Mouse (Mus musculus) B cell, adult 67 days (primary cell): ENCODE data around the gene 2410002F23Rik. TPM values are rescaled to one million over a fixed set of nuclear protein-coding genes. Genes with fewer than 3 reads are reported as not detected.

ENCODE experiments used
- total RNA-seq, 2 experiments: library from RNA; stranded (reverse); gene quantifications; 4 replicates each; pipeline ENCODE4 v1.2.4; 2023

2410002F23Rik gene
- total RNA-seq, result 100 to 1,000 TPM; 154 to 171 TPM

GRCm38 (mm10) chr7:44246055-44246983, at the start of gene 2410002F23Rik, which contains the start of gene 1700028J19Rik:
Gene 2410002F23Rik (plus strand): TSS chr7:44246722.
Gene 1700028J19Rik (minus strand): TSS chr7:44246695.

GRCm38 (mm10) chr7:44197891-44198290, 48.6 kb upstream of the 2410002F23Rik start, which contains the start of gene Klk1b3:
Gene Klk1b3 (plus strand): TSS chr7:44198191.

DNA sequence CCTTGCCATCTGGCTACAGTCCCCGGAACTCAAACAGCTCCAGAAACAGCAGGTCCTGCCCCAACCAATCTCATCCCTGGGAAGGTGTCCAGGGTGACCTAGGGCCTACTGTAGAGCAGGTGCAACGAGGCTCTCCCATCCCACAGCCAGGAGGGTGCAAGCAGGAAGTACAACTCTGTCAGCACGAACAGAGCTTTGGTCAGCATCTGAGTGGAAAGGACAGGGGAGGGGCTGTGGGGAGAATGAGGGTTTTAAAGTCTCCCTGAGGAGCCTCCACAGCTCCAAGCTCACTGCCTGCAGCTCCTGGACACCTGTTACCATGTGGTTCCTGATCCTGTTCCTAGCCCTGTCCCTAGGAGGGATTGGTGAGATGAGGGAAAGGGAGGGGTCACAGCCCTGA, 39.4 kb upstream of the 2410002F23Rik start, which contains the start of gene Klk1b4:
Gene Klk1b4 (plus strand): TSS at position 301 of the 400 bp plus-strand sequence.

GRCm38 (mm10) chr7:44215645-44216044, 30.9 kb upstream of the 2410002F23Rik start, which contains the start of gene Klk1b5:
Gene Klk1b5 (plus strand): TSS chr7:44215945.

DNA sequence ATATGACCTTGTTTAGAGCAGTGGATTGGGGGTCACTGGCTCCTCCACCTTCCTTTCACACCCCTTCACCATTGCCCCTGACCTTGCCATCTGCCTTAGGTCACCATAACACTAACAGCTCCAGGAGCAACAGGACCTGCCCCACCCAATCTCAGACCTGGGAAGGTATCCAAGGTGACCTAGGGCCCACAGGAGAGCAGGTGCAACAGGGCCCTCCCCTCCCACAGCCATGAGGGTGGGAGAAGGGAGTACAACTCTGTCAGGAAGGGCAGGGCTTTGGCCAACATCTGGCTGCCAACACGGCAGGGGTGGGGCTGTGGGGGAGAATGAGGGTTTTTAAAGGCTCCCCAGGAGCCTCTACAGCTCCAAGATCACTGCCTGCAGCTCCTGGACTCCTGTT, 21.4 kb upstream of the 2410002F23Rik start, which contains the start of gene Klk1:
Gene Klk1 (plus strand): TSS at position 285 of the 400 bp plus-strand sequence.

DNA sequence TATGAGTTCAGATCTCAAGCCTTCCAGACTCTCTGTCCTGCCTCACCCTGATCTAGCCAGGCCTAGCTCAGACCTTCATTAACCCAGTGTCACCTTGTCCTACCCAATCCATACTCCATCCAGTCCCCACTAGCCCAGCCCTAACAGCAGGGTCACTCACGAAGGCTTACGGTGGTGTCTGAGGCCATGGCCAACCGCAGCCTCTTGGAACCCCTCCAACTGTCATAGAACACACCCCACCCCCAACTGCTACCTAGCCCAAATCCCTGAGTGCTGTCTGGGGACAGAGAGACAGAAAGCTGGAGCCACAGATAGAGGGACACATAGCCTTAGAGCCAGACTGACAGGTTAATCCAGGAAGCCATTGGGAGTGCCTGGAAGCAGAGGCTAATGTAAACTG, 10.6 kb upstream of the 2410002F23Rik start, which contains the start of gene Gm36864:
Gene Gm36864 (plus strand): TSS at position 269 of the 400 bp plus-strand sequence.

DNA sequence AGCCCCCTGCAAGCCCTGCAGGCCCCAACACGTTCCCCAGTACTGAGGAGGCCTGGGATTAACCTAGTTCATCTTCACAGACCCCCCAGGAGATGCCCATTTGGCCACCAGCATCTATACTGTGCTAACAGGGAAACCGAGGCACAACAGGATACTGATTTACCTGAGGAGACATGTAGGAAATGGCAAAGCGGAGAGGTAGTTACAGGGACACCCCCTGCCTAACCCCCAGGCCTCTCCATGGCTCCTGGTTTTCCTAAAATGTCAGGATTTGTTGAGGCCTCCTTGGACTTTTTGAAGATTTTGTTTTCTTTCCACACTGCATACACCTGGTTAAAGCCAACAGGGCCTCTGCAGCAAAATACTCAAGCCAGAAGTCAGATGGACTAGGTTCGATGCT, 10.8 kb downstream of the 2410002F23Rik start, which contains the start of gene Acp4:
Gene Acp4 (minus strand): TSS at position 101 of the 400 bp plus-strand sequence.

DNA sequence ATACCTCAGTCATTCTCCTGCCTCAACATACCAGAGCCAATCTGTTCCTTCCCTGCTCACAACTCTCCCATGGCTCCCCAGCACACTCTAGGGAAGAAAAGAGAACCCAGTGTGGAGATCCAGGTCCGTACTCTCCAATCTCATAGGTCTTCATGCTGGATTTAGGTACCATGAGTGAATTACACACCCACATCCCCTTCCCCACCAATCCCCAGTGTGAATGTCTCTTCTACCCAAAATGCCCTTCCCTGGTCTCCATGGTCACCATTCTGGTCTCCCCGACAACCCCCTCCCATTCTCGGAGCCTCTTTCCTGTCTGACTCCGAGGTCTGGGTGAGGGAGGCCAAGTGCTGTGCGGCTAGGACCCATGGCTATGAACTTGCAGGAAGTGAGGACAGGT, 14.6 kb downstream of the 2410002F23Rik start, which contains the start of gene Gm15517:
Gene Gm15517 (plus strand): TSS at position 301 of the 400 bp plus-strand sequence.

Other genes with a start within 250 kb of the 2410002F23Rik start
- not detected for gene Klk1b26, start 234.6 kb upstream of the 2410002F23Rik start, total RNA-seq
- gene Klk1b27, start 194.4 kb upstream of the 2410002F23Rik start, total RNA-seq, result not detected
- not detected for gene Klk1b21, start 144.4 kb upstream of the 2410002F23Rik start, total RNA-seq
- gene Klk1b22, start 134.0 kb upstream of the 2410002F23Rik start, total RNA-seq, result not detected
- not detected for gene Klk1b16, start 110.0 kb upstream of the 2410002F23Rik start, total RNA-seq
- not detected for gene Klk1b24, start 58.5 kb upstream of the 2410002F23Rik start, total RNA-seq
- not detected for gene Klk1b3, start 48.5 kb upstream of the 2410002F23Rik start, total RNA-seq
- gene Klk1b4, start 39.3 kb upstream of the 2410002F23Rik start, total RNA-seq, result not detected
- not detected for gene Klk1b5, start 30.8 kb upstream of the 2410002F23Rik start, total RNA-seq
- gene Klk1, start 21.4 kb upstream of the 2410002F23Rik start, total RNA-seq, result not detected
- gene Gm36864, start 10.5 kb upstream of the 2410002F23Rik start, total RNA-seq, result not detected
- 1 to 10 TPM; 1.8 to 2.2 TPM for gene 1700028J19Rik, start within 50 bp of the 2410002F23Rik start, total RNA-seq
- gene Acp4, start 10.7 kb downstream of the 2410002F23Rik start, total RNA-seq, result not detected
- not detected for gene Gm15517, start 14.7 kb downstream of the 2410002F23Rik start, total RNA-seq
- 1 to 10 TPM; 1.2 to 1.7 TPM for gene Clec11a, start 60.2 kb downstream of the 2410002F23Rik start, total RNA-seq
- gene Shank1, start 63.5 kb downstream of the 2410002F23Rik start, total RNA-seq, result 10 to 100 TPM; 38.5 to 52.4 TPM
- not detected for gene Syt3, start 137.4 kb downstream of the 2410002F23Rik start, total RNA-seq
- gene 1700008O03Rik, start 139.1 kb downstream of the 2410002F23Rik start, total RNA-seq, result 1 to 10 TPM in 1 of 2 experiments, not detected in 1; 1.1 TPM
- gene Lrrc4b, start 182.3 kb downstream of the 2410002F23Rik start, total RNA-seq, result not detected
- not detected for gene Aspdh, start 218.7 kb downstream of the 2410002F23Rik start, total RNA-seq
- 10 to 100 TPM; 57.1 to 67.4 TPM for gene Josd2, start 221.3 kb downstream of the 2410002F23Rik start, total RNA-seq
- 10 to 100 TPM; 76.4 to 79.9 TPM for gene Emc10, start 249.8 kb downstream of the 2410002F23Rik start, total RNA-seq
- 10 to 100 TPM; 12.0 to 15.5 TPM for gene Fam71e1, start 249.9 kb downstream of the 2410002F23Rik start, total RNA-seq